Mouse (Mus musculus) spleen, adult 2 months (tissue): ENCODE measurements around the gene Tjap1.

Experiments
- CTCF ChIP-seq: fragments of 200-500 bp; IDR thresholded peaks from 2 replicates; pipeline ENCODE4 v1.5.1; 2011; ENCODE audit warnings: mild to moderate bottlenecking, inconsistent platforms; ENCODE audit not compliant: insufficient read depth, insufficient read length, insufficient replicate concordance; ENCODE audit errors: extremely low read depth
- POLR2A ChIP-seq: fragments of 200-500 bp; IDR thresholded peaks from 2 replicates; pipeline ENCODE4 v1.6.1; 2011; ENCODE audit warnings: low read depth, low read length, inconsistent platforms

GRCm38 (mm10) chr17:46284653-46285052 is 1.8 kb upstream of the Tjap1 start:
- TF ChIP-seq CTCF (no peak), POLR2A (no peak)
